Mouse (Mus musculus): Measurements from ENCODE around the gene Baiap2l1.

The Baiap2l1 gene

GRCm38 (mm10) chr5:144258131-144258611, 99.7 kb downstream of the Baiap2l1 start:
- no peak for DNase-seq (ENCODE audit: low spot score in 2 of 2)

GRCm38 (mm10) chr5:144257451-144258110, 100.3 kb downstream of the Baiap2l1 start:
- DNase-seq (ENCODE audit: low spot score in 2 of 2) = no peak

GRCm38 (mm10) chr5:144256888-144257287, 101.0 kb downstream of the Baiap2l1 start:
- no peak for DNase-seq (ENCODE audit: low spot score in 2 of 2)

GRCm38 (mm10) chr5:144256541-144256870, 101.4 kb downstream of the Baiap2l1 start:
- no peak for DNase-seq (ENCODE audit: low spot score in 2 of 2)

- DNase-seq (ENCODE audit: low spot score in 2 of 2) = peak in 1 of 2 experiments; percentile 53
Measured at GRCm38 (mm10) chr5:144255632-144256540, 102.0 kb downstream of the Baiap2l1 start.

GRCm38 (mm10) chr5:144254811-144255631, 102.9 kb downstream of the Baiap2l1 start:
- peak in 1 of 2 experiments; percentile 83 for DNase-seq (ENCODE audit: low spot score in 2 of 2)

GRCm38 (mm10) chr5:144254122-144254810, 103.6 kb downstream of the Baiap2l1 start:
- DNase-seq (ENCODE audit: low spot score in 2 of 2) = peak in 1 of 2 experiments; percentile 81

GRCm38 (mm10) chr5:144253212-144253611, 104.7 kb downstream of the Baiap2l1 start:
- no peak for DNase-seq (ENCODE audit: low spot score in 2 of 2)

GRCm38 (mm10) chr5:144251876-144252577, 105.9 kb downstream of the Baiap2l1 start:
- DNase-seq (ENCODE audit: low spot score in 2 of 2) = no peak

- DNase-seq (ENCODE audit: low spot score in 2 of 2) = no peak
Measured at GRCm38 (mm10) chr5:144249871-144250270, 108.0 kb downstream of the Baiap2l1 start.

GRCm38 (mm10) chr5:144247906-144248585, 109.9 kb downstream of the Baiap2l1 start:
- DNase-seq (ENCODE audit: low spot score in 2 of 2) = peak in 1 of 2 experiments; percentile 30

GRCm38 (mm10) chr5:144247307-144247706, 110.6 kb downstream of the Baiap2l1 start:
- DNase-seq (ENCODE audit: low spot score in 2 of 2) = no peak

- no peak for DNase-seq (ENCODE audit: low spot score in 2 of 2)
Measured at GRCm38 (mm10) chr5:144246669-144247068, 111.2 kb downstream of the Baiap2l1 start.

GRCm38 (mm10) chr5:144245592-144245991, 112.3 kb downstream of the Baiap2l1 start:
- DNase-seq (ENCODE audit: low spot score in 2 of 2) = no peak

- DNase-seq (ENCODE audit: low spot score in 2 of 2) = no peak
Measured at GRCm38 (mm10) chr5:144243901-144244487, 113.9 kb downstream of the Baiap2l1 start, which contains the start of gene Bri3. TSS of gene Bri3 (plus strand) at chr5:144244437.

GRCm38 (mm10) chr5:144238969-144239368, 118.9 kb downstream of the Baiap2l1 start:
- no peak for DNase-seq (ENCODE audit: low spot score in 2 of 2)

GRCm38 (mm10) chr5:144234714-144235113, 123.2 kb downstream of the Baiap2l1 start:
- DNase-seq (ENCODE audit: low spot score in 2 of 2) = no peak

GRCm38 (mm10) chr5:144234222-144234621, 123.7 kb downstream of the Baiap2l1 start:
- DNase-seq (ENCODE audit: low spot score in 2 of 2) = no peak

GRCm38 (mm10) chr5:144232531-144232930, 125.4 kb downstream of the Baiap2l1 start:
- DNase-seq (ENCODE audit: low spot score in 2 of 2) = no peak

- no peak for DNase-seq (ENCODE audit: low spot score in 2 of 2)
Measured at GRCm38 (mm10) chr5:144231410-144231809, 126.5 kb downstream of the Baiap2l1 start.

Data from urinary bladder, adult 18-20 months (tissue).